Mouse (Mus musculus) hindbrain, embryonic 10.5 days (tissue): ENCODE data around the gene Bcl2l15. TPM values are rescaled to one million over a fixed set of nuclear protein-coding genes. Genes with fewer than 3 reads are reported as not detected.

ENCODE experiments used
- DNase-seq: peaks from one replicate; pipeline ENCODE4 v3.0.0-alpha.2; 2017; ENCODE audit warnings: low spot score
- H3K27ac ChIP-seq: fragments of 300-500 bp; sonication (generic); 2 replicates; pipeline ENCODE4 v1.5.1; 2016; ENCODE audit warnings: mild to moderate bottlenecking, moderate library complexity
- H3K27me3 ChIP-seq: fragments of 300-500 bp; sonication (generic); 2 replicates; pipeline ENCODE4 v1.6.1; 2016; ENCODE audit warnings: mild to moderate bottlenecking; ENCODE audit not compliant: poor library complexity, insufficient read depth, severe bottlenecking
- H3K36me3 ChIP-seq: fragments of 300-500 bp; sonication (generic); 2 replicates; pipeline ENCODE4 v1.6.1; 2016; ENCODE audit warnings: mild to moderate bottlenecking, moderate library complexity
- H3K4me1 ChIP-seq: fragments of 300-500 bp; sonication (generic); replicated peaks from 2 replicates; pipeline ENCODE4 v1.6.1; 2016; ENCODE audit warnings: mild to moderate bottlenecking
- H3K4me3 ChIP-seq: fragments of 300-500 bp; sonication (generic); 2 replicates; pipeline ENCODE4 v1.5.1; 2016; ENCODE audit warnings: mild to moderate bottlenecking, moderate library complexity
- H3K9me3 ChIP-seq: fragments of 300-500 bp; sonication (generic); 2 replicates; pipeline ENCODE4 v1.6.1; 2016; ENCODE audit warnings: mild to moderate bottlenecking, moderate library complexity
- WGBS: fragments of 180-500 bp; shearing (Covaris S2); methylation state at CpG from one replicate; pipeline ENCODE4 v1.1.7; 2016; 5-methylcytosine and 5-hydroxymethylcytosine counted together
- polyA plus RNA-seq: library from polyadenylated mRNA; unstranded; fragments of >200 nt; fragmentation: Nextera tagmentation; extraction: Ambion mirVana; gene quantifications from 2 replicates; pipeline ENCODE4 v1.2.1, GENCODE M21; 2016

Bcl2l15 gene
- polyA plus RNA-seq, 1 experiment from 2014 or later: not detected

DNA sequence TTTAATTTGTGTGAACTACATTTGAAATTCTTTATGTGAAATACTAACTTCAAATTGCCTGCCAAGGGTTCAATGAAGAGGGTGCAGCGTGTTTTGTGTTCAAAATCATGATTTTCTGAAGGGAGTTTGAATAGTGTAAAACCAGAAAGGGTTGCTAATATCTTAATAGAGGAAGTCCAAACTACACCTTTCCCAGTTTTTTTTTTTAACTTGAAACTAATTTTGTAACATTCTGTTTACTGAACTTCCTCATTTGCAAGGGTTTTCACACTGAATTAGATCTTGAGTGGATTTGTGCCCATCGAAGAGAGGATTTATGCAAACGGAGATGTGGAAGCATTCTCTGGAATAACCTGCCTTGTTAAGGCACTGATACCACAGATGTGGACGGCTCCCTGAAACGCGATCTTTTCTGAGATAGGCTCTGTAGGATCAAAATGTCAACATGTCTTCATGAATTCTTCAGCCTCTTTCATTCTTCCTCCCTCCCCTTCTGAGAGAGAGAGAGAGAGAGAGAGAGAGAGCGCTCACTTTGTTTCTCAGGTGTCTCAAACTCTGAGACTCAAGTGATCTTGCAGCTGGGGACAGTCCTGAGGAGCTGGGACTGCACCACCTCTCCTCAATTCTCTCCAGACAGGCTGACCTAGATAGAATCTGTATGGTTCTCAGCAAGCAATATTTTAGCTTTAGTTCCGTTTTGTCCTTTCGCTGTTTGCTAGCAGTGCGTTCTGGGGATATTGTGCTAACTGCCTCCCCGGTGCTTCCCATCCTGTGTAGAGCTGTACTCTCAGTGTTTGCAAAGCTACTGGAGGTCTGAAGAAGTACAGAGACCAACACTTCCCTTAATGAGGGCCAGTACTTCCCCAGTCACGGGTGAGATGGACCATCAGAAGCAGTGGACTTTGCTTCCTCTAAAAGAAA lies 26.7 kb downstream of the Bcl2l15 start, which contains the start of gene Ptpn22:
Ptpn22 (plus strand) TSS at position 915 of the 921 bp plus-strand sequence.
- no peak for DNase-seq
- Histone ChIP-seq H3K4me3 (no peak within 1 kb of the TSS), H3K9me3 (no peaks in the 10 kb centered on the region), H3K4me1 (no peaks in the 10 kb centered on the region), H3K27ac (no peak within 1 kb of the TSS), H3K27me3 (no peaks in the 10 kb centered on the region), H3K36me3 (no peaks in the 10 kb centered on the region)
- WGBS: 80% methylated on average over 12 of the region's 12 CpGs

DNA sequence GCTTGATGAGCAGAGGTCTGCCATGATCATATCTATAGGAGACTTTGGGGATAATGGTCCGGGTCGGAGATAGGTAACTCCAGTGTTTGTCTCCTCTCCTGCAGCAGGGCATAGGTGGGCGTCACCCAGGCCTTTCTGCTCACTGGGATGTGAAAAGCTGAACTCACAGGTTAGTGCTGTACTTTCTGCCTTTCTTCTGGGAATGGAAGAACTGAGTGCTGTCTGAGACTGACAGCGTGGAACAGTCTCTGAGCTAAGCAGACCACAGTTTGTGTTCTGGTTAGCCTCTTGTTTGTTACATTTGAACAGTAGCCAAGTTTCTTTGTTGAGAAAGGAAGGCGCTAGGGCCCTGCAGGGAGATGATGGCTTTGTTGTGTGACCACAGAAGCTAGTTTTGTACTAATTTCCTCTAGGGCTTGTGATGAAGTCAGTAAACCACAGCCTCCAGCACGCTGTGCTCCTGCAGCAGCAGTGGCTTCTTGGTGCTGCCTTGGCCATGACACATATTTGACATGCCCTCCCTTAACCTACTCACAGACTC lies 27.5 kb downstream of the Bcl2l15 start:
- Histone ChIP-seq H3K36me3 (no peaks in the 10 kb centered on the region), H3K4me3 (no peak overlapping the region), H3K27ac (no peak overlapping the region), H3K9me3 (no peaks in the 10 kb centered on the region), H3K27me3 (no peaks in the 10 kb centered on the region), H3K4me1 (no peaks in the 10 kb centered on the region)
- DNase-seq: no peak
- WGBS: 80% methylated on average over 6 of the region's 6 CpGs

DNA sequence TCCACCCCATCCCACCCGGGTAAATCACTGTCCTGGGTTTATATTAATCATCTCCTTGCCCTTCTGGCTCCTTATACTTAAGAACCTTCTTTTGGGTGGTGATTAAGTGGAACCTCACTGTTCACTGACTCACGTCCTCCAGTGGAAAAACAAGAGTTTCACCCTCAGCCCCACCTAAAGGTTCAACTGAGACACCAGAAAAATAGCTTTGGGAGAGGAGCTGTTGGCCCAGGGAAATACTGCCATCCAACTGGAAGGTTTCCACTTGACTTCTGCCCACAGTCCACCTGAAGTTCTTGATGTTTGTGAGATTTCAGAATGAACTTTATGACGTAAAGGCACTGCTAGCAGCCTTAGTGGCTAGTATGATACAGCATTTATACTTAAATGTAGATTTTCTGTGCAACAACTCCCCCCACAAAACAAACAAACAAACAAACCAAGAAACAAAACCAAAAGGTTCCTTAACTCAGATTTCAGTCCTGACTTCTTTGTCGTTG lies 30.4 kb downstream of the Bcl2l15 start:
- H3K36me3 ChIP-seq: no peaks in the 10 kb centered on the region
- no peak overlapping the region for H3K4me3 ChIP-seq
- DNase-seq: no peak
- no peaks in the 10 kb centered on the region for H3K9me3 ChIP-seq
- 84% methylated on average over 4 of the region's 4 CpGs for WGBS
- no peaks in the 10 kb centered on the region for H3K4me1 ChIP-seq
- no peaks in the 10 kb centered on the region for H3K27me3 ChIP-seq
- no peak overlapping the region for H3K27ac ChIP-seq

DNA sequence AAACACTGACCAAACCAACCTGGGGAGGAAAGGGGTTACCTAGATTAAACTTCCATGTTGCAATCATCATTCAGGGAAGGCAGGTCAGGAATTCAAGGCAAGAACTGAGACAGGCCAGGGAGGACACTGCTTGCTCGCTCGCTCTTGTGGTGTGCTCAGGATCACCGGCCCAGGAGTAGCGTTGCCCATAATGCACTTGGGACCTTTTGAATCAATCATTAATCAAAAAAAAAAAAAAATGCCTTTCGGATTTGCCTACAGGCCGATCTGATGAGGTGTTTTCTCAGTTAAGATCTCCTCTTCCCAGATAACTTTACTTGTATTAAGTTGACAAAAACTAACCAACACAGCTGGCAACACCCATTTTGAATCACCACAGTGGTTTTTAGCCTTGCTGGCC lies 31.8 kb downstream of the Bcl2l15 start:
- Histone ChIP-seq H3K27ac (no peak overlapping the region), H3K27me3 (no peaks in the 10 kb centered on the region), H3K36me3 (no peaks in the 10 kb centered on the region), H3K4me1 (no peaks in the 10 kb centered on the region), H3K4me3 (no peak overlapping the region), H3K9me3 (no peaks in the 10 kb centered on the region)
- WGBS: 89% methylated on average over 6 of the region's 6 CpGs
- no peak for DNase-seq

DNA sequence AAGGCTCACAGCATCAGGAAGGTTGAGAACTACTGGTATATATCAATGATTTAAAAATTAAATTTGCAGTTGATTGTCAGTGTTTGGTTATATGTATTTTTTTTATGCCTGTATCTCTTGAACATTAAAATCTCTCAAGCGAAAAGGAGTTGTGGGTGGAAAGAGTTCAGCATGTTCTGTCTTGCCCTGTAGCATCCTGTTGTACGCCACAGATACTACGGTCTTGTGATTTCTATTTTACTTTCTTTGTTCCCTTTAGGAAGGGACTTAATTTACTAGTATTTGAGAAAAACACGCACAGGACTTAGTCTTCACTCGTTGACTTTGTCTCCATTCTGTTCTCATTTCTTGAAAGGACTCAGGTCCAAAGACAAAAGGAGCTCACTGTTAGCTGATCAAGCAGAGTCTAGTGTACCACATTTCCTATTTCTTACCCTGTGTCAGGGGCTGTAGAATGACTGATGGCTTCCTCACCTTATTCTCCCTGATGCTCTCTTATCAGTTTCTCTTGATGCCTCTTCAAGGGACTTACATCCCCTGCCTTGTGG lies 35.1 kb downstream of the Bcl2l15 start:
- DNase-seq: no peak
- Histone ChIP-seq H3K36me3 (no peaks in the 10 kb centered on the region), H3K27ac (no peak overlapping the region), H3K27me3 (no peaks in the 10 kb centered on the region), H3K4me1 (no peaks in the 10 kb centered on the region), H3K4me3 (no peak overlapping the region), H3K9me3 (no peaks in the 10 kb centered on the region)
- WGBS: 90% methylated on average over 5 of the region's 5 CpGs

DNA sequence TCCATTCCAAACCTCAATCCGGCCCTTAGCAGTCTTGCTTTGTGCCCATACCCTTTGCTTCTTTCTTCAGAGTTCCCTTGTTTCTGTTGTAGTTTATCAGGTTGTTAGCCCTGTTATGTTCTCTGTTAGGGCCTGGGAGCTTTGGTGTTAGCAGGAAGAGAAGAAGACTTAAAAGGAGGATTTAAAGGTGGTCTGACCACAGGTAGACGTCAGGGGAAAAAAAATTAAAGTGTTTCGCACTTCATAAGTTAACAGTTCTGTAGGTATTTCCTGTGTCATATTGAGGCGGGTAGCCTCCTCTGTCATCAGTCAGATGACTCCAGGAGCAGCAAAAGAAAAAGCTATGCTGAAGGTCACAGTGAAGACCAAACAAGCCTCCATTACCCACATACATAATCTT lies 35.6 kb downstream of the Bcl2l15 start:
- WGBS: 92% methylated on average over 4 of the region's 4 CpGs
- DNase-seq: no peak
- H3K4me1 ChIP-seq: no peaks in the 10 kb centered on the region
- no peaks in the 10 kb centered on the region for H3K36me3 ChIP-seq
- no peak overlapping the region for H3K4me3 ChIP-seq
- no peaks in the 10 kb centered on the region for H3K27me3 ChIP-seq
- H3K27ac ChIP-seq: no peak overlapping the region
- no peaks in the 10 kb centered on the region for H3K9me3 ChIP-seq

DNA sequence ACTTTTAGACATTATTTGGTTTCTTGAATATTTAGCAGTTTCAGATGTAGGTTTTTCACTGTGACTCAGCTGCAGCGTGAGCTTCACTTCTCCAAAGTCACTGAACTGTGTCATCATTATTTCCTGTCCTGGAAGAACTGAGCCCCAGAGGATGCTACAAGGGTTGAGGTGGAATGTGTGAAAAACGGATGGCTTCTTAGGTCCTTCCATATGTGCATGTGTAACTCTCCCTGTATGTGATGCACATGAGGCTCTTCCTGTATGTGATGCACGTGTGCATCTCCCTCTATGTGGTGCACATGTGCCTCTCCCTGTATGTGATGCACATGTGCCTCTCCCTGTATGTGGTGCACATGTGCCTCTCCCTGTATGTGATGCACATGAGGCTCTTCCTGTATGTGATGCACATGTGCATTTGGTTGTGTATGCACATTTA lies 40.3 kb downstream of the Bcl2l15 start:
- DNase-seq: no peak
- WGBS: 69% methylated on average over 3 of the region's 3 CpGs
- no peaks in the 10 kb centered on the region for H3K4me1 ChIP-seq
- H3K9me3 ChIP-seq: no peaks in the 10 kb centered on the region
- no peak overlapping the region for H3K4me3 ChIP-seq
- H3K27me3 ChIP-seq: no peaks in the 10 kb centered on the region
- H3K36me3 ChIP-seq: no peaks in the 10 kb centered on the region
- no peak overlapping the region for H3K27ac ChIP-seq

DNA sequence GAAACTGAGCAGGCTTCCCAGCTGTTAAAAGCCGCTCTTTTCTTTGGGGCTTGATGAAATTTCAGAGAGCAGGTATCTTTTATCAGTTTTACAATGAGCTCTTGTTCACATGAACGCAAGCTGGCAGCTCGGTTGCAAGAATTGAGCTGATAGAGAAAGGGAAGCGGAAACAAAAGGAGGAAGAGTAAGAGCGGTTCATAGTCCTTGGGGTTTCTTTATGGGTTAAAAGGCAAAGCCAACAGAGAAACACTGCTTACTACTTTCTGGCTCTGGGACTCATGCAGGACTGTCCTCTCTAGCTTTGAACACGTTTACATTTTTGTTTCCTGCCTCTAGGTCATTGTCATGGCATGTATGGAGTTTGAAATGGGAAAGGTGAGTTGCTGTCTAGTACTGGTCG lies 41.9 kb downstream of the Bcl2l15 start:
- no peaks in the 10 kb centered on the region for H3K27me3 ChIP-seq
- no peak overlapping the region for H3K4me3 ChIP-seq
- no peaks in the 10 kb centered on the region for H3K4me1 ChIP-seq
- H3K27ac ChIP-seq: no peak overlapping the region
- H3K9me3 ChIP-seq: no peaks in the 10 kb centered on the region
- no peak for DNase-seq
- 77% methylated on average over 7 of the region's 7 CpGs for WGBS
- H3K36me3 ChIP-seq: no peaks in the 10 kb centered on the region

DNA sequence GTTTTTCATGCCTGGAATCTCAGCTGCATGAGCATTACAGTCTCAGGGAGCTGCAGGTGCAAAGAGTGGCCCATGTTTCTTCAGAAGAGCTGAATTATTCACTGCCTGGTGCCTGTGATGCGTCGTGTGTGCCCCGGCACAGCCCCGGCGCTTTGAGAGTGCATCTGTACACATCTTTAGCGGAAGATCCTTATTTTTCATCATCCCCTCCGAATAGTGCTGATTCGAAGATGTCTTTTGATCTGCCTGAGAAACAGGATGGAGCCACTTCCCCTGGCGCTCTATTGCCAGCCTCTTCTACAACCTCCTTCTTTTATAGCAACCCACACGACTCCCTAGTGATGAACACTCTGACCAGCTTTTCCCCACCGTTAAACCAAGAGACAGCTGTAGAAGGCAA lies 53.5 kb downstream of the Bcl2l15 start:
- Histone ChIP-seq H3K27me3 (no peaks in the 10 kb centered on the region), H3K4me3 (no peak overlapping the region), H3K36me3 (no peaks in the 10 kb centered on the region), H3K27ac (no peak overlapping the region), H3K9me3 (no peaks in the 10 kb centered on the region), H3K4me1 (no peaks in the 10 kb centered on the region)
- 81% methylated on average over 11 of the region's 11 CpGs for WGBS
- no peak for DNase-seq

DNA sequence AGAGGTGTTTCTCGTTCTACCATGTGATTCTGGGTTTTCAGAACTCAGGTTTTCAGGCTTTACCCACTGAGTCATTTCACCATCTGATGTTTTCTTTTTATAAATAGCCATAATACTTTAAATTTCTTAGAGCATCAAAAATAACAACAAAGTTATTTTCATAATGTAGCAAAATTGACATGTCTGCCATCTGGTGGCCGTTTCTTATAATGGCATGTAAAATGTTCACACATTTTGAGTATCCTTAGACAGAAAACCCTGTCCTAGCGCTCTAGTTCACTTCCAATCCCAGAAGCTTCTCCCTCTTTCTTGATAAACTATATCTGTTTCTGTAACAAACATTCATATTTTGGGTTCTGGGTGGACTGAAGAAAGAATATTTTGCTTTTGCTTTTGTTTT lies 55.2 kb downstream of the Bcl2l15 start:
- 35% methylated on average over 3 of the region's 3 CpGs for WGBS
- no peaks in the 10 kb centered on the region for H3K4me1 ChIP-seq
- no peaks in the 10 kb centered on the region for H3K36me3 ChIP-seq
- H3K27ac ChIP-seq: no peak overlapping the region
- H3K27me3 ChIP-seq: no peaks in the 10 kb centered on the region
- H3K4me3 ChIP-seq: no peak overlapping the region
- no peak for DNase-seq
- no peaks in the 10 kb centered on the region for H3K9me3 ChIP-seq

DNA sequence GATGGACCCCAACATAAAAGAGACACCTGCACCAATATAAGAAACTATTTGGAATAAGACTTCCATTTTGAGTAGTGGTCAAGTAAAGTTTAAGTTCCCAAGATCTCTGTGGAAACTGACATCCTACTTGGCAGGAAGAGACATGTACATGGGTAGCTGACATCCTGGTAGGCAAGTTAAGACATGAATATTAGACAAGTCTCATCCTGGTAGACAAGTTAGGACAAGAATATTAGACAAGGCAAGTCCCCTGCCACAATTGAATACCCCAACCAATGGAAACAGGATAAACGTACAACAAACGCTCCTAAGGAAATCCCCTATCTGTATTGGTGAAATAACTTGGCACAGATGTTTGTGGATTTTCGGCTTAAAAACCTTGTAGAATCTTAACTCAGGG lies 61.0 kb downstream of the Bcl2l15 start:
- Histone ChIP-seq H3K4me3 (no peak overlapping the region), H3K36me3 (no peaks in the 10 kb centered on the region), H3K4me1 (no peaks in the 10 kb centered on the region), H3K27ac (no peak overlapping the region), H3K27me3 (no peaks in the 10 kb centered on the region), H3K9me3 (no peaks in the 10 kb centered on the region)
- no peak for DNase-seq
- WGBS: 92% methylated on average over 3 of the region's 3 CpGs
